20 mouse cellular contexts compared by ENCODE assay signal in genomic region chr2:35342605-35343004, GRCm38 (mm10). TPM values are rescaled to one million over a fixed set of nuclear protein-coding genes. Genes with fewer than 3 reads are reported as not detected.
A peak's percentile ranks its signal among the peaks of the same experiment; 100 is the strongest.
DNase-seq lines count a peak whose midpoint lies in the region; ATAC-seq and TF ChIP-seq lines count a peak whose summit lies in the region.
"Had no signal": no experiment of that assay in that cellular context is flagged by ENCODE, and none has a peak within 500 bp of the region (broad histone marks: within the 10 kb centered on the region; RNA-seq: fewer than 3 reads in every experiment).

No protein-coding gene starts in this region.

- no peak overlapping the region for H3K9ac ChIP-seq in lung, postnatal 0 days (replicated peaks; ENCODE audit: low read depth)
- no peak overlapping the region for H3K9ac ChIP-seq in hindbrain, embryonic 12.5 days
- H3K9ac ChIP-seq: embryonic facial prominence, embryonic 15.5 days; forebrain, embryonic 15.5 days; heart, embryonic 12.5 days had no signal

- H3K27me3 ChIP-seq in lung, postnatal 0 days (replicated peaks; ENCODE audit: insufficient read depth, low read length), result no peaks in the 10 kb centered on the region
- H3K27me3 ChIP-seq in hindbrain, embryonic 12.5 days, result no peaks in the 10 kb centered on the region
- H3K27me3 ChIP-seq: embryonic facial prominence, embryonic 15.5 days; forebrain, embryonic 15.5 days; heart, embryonic 12.5 days had no signal

- no peak overlapping the region for H3K4me2 ChIP-seq in lung, postnatal 0 days (replicated peaks; ENCODE audit: low read depth, low read length)
- H3K4me2 ChIP-seq in hindbrain, embryonic 12.5 days (replicated peaks), result no peak overlapping the region
- H3K4me2 ChIP-seq: embryonic facial prominence, embryonic 15.5 days; forebrain, embryonic 15.5 days; heart, embryonic 12.5 days had no signal

- 54% methylated on average over 3 of the region's 3 CpGs for WGBS in lung, postnatal 0 days
- WGBS in lung, adult 2 months, result 54% methylated on average over 3 of the region's 3 CpGs
- 77% methylated on average over 3 of the region's 3 CpGs for WGBS in hindbrain, embryonic 12.5 days

- DNase-seq in lung, postnatal 0 days (ENCODE audit: low spot score), result peak; percentile 58
- no peak for DNase-seq in lung, adult 2 months
- peak; percentile 74 for DNase-seq in NIH3T3 (ENCODE audit: low read depth)
- no peak for DNase-seq in layer of hippocampus, adult 18-20 months (ENCODE audit: low spot score in 2 of 2)
- DNase-seq: adrenal gland, adult 8-10 months; cerebellum, adult 8-10 months; gastrocnemius, postnatal 10 days; heart, postnatal 4 days; liver; lung, postnatal 10 days; midbrain, embryonic 14.5 days had no signal

- no peaks in the 10 kb centered on the region for H3K9me3 ChIP-seq in lung, postnatal 0 days (ENCODE audit: low read length)
- no peaks in the 10 kb centered on the region for H3K9me3 ChIP-seq in hindbrain, embryonic 12.5 days (replicated peaks)
- H3K9me3 ChIP-seq: embryonic facial prominence, embryonic 15.5 days; forebrain, embryonic 15.5 days; heart, embryonic 12.5 days had no signal

- no peak for TF ChIP-seq POLR2A in lung, adult 2 months (IDR thresholded peaks at IDR 0.05; ENCODE audit: borderline replicate concordance, extremely low read depth, low read depth, low read length)

- H3K4me1 ChIP-seq in lung, postnatal 0 days (ENCODE audit: insufficient read depth, low read depth, low read length), result no peaks in the 10 kb centered on the region
- peaks cover 7% of the 10 kb centered on the region for H3K4me1 ChIP-seq in lung, adult 2 months (ENCODE audit: control insufficient read depth, insufficient read depth, low read length)
- H3K4me1 ChIP-seq in hindbrain, embryonic 12.5 days, result no peaks in the 10 kb centered on the region
- H3K4me1 ChIP-seq: heart, embryonic 12.5 days had no signal

- no peak for TF ChIP-seq CTCF in lung, postnatal 0 days (IDR thresholded peaks at IDR 0.05)
- TF ChIP-seq CTCF in lung, adult 2 months (IDR thresholded peaks at IDR 0.05; ENCODE audit: insufficient read depth, low read length), result no peak

- no peak; the same call in 1 of the 2 replicates for ATAC-seq in lung, postnatal 0 days
- peak; percentile 69 for ATAC-seq in megakaryocyte, adult 5-6 weeks (ENCODE audit: poor library complexity, severe bottlenecking)
- ATAC-seq in hindbrain, embryonic 12.5 days (ENCODE audit: low FRiP score), result no peak
- no peak for ATAC-seq in inflammation-experienced regulatory T-cells, adult 6 months
- ATAC-seq: forebrain, embryonic 15.5 days had no signal

- TF ChIP-seq EP300 in lung, postnatal 0 days (IDR thresholded peaks at IDR 0.05), result peak; percentile 45; the same call in 1 of the 2 replicates

- H3K36me3 ChIP-seq in lung, postnatal 0 days (ENCODE audit: insufficient read depth, low read length), result no peaks in the 10 kb centered on the region
- no peaks in the 10 kb centered on the region for H3K36me3 ChIP-seq in hindbrain, embryonic 12.5 days
- H3K36me3 ChIP-seq: embryonic facial prominence, embryonic 15.5 days; forebrain, embryonic 15.5 days; heart, embryonic 12.5 days had no signal

- no peak overlapping the region for H3K4me3 ChIP-seq in lung, postnatal 0 days (ENCODE audit: low read depth, low read length)
- H3K4me3 ChIP-seq in lung, adult 2 months (replicated peaks; ENCODE audit: extremely low read depth, low read depth, low read length), result no peak overlapping the region
- H3K4me3 ChIP-seq in hindbrain, embryonic 12.5 days, result no peak overlapping the region
- H3K4me3 ChIP-seq: embryonic facial prominence, embryonic 15.5 days; forebrain, embryonic 15.5 days; heart, embryonic 12.5 days had no signal

- H3K27ac ChIP-seq in lung, postnatal 0 days (ENCODE audit: low read length), result no peak overlapping the region
- H3K27ac ChIP-seq in hindbrain, embryonic 12.5 days, result no peak overlapping the region
- H3K27ac ChIP-seq: embryonic facial prominence, embryonic 15.5 days; forebrain, embryonic 15.5 days; kidney, postnatal 0 days had no signal

RNA-seq across cellular contexts. Expression of gene Stom, which starts 5.8 kb away (rescaled TPM):
- 76.9 and 86.2 TPM in 2 replicates for polyA plus RNA-seq in lung, postnatal 0 days (2015; fragmentation: Nextera tagmentation; extraction: Ambion mirVana)
- polyA plus RNA-seq in lung, adult 2 months (2012; rRNA removed), result 45.1 and 69.5 TPM in 2 replicates
- 77.7 and 90.3 TPM in 2 replicates for total RNA-seq in megakaryocyte, adult 5-6 weeks (2015)
- 155 and 165 TPM in 2 replicates for total RNA-seq in megakaryocyte, adult 5-6 weeks (2017)
- polyA plus RNA-seq in hindbrain, embryonic 12.5 days (2016; fragmentation: Nextera tagmentation; extraction: Ambion mirVana), result 16.6 and 17.0 TPM in 2 replicates
- polyA plus RNA-seq in inflammation-experienced regulatory T-cells, adult 6 months (2017; shearing (Covaris generic)), result 1 to 10 TPM; 1.7 to 4.9 (median 1.8) TPM
- total RNA-seq in layer of hippocampus, adult 18-20 months (2021), result 10 to 100 TPM in 1 of 2 experiments, 1 to 10 TPM in 1; 8.3 to 10.2 TPM

RNA-seq across cellular contexts. Expression of gene 4930568D16Rik, which starts 24.9 kb away (rescaled TPM):
- polyA plus RNA-seq in lung, postnatal 0 days (2015; fragmentation: Nextera tagmentation; extraction: Ambion mirVana), result not detected in 2 replicates
- not detected in 2 replicates for polyA plus RNA-seq in lung, adult 2 months (2012; rRNA removed)
- total RNA-seq in megakaryocyte, adult 5-6 weeks (2015), result not detected in 2 replicates
- not detected in 2 replicates for total RNA-seq in megakaryocyte, adult 5-6 weeks (2017)
- not detected in 2 replicates for polyA plus RNA-seq in hindbrain, embryonic 12.5 days (2016; fragmentation: Nextera tagmentation; extraction: Ambion mirVana)
- not detected for polyA plus RNA-seq in inflammation-experienced regulatory T-cells, adult 6 months (2017; shearing (Covaris generic))
- not detected for total RNA-seq in layer of hippocampus, adult 18-20 months (2021)
- total RNA-seq: adrenal gland, adult 8-10 months; gastrocnemius, postnatal 10 days; heart, postnatal 4 days; layer of hippocampus, postnatal 10 days; left cerebral cortex, postnatal 14 days had no signal
- polyA plus RNA-seq: embryonic facial prominence, embryonic 15.5 days; forebrain, embryonic 15.5 days; heart, embryonic 12.5 days; kidney, postnatal 0 days; midbrain, embryonic 14.5 days had no signal

RNA-seq across cellular contexts. Expression of gene 4930402F06Rik, which starts 54.4 kb away (rescaled TPM):
- polyA plus RNA-seq in lung, postnatal 0 days (2015; fragmentation: Nextera tagmentation; extraction: Ambion mirVana), result not detected in 2 replicates
- not detected in 2 replicates for polyA plus RNA-seq in lung, adult 2 months (2012; rRNA removed)
- not detected in 2 replicates for total RNA-seq in megakaryocyte, adult 5-6 weeks (2015)
- total RNA-seq in megakaryocyte, adult 5-6 weeks (2017), result not detected in 2 replicates
- not detected in 2 replicates for polyA plus RNA-seq in hindbrain, embryonic 12.5 days (2016; fragmentation: Nextera tagmentation; extraction: Ambion mirVana)
- polyA plus RNA-seq in inflammation-experienced regulatory T-cells, adult 6 months (2017; shearing (Covaris generic)), result not detected
- total RNA-seq in layer of hippocampus, adult 18-20 months (2021), result not detected
- total RNA-seq: adrenal gland, adult 8-10 months; gastrocnemius, postnatal 10 days; heart, postnatal 4 days; layer of hippocampus, postnatal 10 days; left cerebral cortex, postnatal 14 days had no signal
- polyA plus RNA-seq: embryonic facial prominence, embryonic 15.5 days; forebrain, embryonic 15.5 days; heart, embryonic 12.5 days; kidney, postnatal 0 days; midbrain, embryonic 14.5 days had no signal

Comparison
In these comparisons a context has a peak if more than half of its experiments do, and no peak if none do; other contexts are left out.
1. DNase-seq: peak in lung, postnatal 0 days (single experiment) and NIH3T3 (single experiment); none in lung, adult 2 months (single experiment) and layer of hippocampus, adult 18-20 months (0 of 2).